Mouse (Mus musculus) kidney, adult 18-20 months (tissue): ENCODE results near the gene Usp29.
"Not testable (repeated sequence)": the region's sequence is repeated elsewhere in the genome, so short reads cannot be mapped to it uniquely, and the experiment has no call there.

Experiments used
- DNase-seq: peaks from one replicate; pipeline ENCODE4 v3.0.0; 2021

Gene Usp29

DNA sequence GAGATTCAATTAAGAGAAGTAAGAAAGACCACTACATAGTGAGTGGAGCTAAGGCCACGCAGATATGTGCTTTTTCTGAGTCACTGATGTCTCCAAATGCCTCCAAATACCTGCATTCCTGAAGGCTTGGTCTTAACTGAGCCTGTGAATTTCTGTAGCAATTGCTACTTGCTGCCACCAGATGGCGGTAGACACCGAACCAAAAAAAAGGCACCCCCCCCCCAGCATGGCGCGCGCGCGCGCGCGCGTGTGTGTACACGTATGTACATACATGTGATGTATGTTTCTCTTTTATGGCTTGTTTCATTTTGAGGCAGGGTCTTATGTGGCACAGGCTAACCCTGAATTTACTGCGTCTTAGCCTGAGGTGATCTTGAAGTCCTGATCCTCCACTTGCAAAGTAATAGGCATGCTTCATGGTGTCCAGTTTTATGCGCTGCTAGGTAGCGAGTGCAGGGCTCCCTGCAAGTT, 210.4 kb downstream of the Usp29 start:
- DNase-seq: no peak

GRCm38 (mm10) chr7:6948061-6948460, 217.7 kb downstream of the Usp29 start:
- not testable (repeated sequence) for DNase-seq

DNA sequence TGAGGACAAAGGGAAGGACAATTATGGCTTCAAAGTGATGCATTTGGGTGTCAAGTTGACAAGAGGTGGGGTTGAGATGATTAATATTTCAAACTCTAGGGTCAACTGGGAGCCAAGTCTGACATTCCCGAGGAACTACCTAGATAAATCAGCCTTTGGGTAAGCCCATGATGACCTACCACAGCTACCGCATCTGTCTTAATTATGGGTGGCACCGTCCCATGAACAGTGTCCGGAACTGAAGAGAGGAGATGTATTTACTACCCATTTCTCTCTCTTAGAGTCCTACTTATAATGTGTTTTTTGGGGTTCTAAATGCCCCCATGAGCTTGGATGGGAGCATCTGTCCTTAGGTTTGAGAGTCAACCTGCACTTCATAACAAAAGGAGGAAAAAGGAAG, 226.2 kb downstream of the Usp29 start:
- DNase-seq: no peak

DNA sequence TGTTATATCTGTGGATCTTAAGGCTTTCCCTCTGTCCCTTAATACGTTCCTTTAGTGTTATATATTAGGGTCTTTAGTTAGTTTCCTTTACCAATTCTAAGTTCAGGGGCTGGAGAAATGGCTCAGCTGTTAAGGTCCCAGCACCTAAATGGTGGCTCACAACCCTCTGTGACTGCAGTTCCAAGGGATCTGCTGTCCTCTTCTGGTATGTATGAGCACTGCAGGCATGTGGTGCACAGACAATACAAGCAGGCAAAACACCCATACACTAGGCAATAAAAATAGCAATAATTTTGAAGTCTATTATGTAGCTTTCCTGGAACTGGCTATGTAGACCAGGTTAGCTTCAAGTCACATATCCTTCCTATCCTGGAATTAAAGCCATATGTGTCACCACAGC, 228.2 kb downstream of the Usp29 start:
- no peak for DNase-seq

- no peak for DNase-seq
Measured at GRCm38 (mm10) chr7:6973566-6973965, 243.2 kb downstream of the Usp29 start.

DNA sequence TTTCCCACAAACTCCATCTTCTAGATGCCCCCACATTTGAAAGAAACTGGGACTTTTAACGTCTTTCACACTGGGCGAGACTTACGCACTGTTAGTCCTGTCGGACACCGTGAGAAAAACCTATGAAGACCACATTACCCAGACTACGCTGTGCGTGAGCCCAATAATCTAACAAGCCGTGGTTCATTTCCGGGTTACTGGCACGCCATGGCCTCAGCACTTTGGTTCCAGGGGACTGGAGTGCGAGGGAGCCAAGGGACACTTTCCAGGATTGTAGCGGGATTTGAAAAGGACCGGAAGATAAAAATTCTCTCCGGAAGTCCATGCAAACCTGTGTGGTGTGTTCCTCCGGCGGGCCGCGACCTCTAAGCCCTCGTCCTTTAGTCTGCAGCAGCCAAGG, 246.5 kb downstream of the Usp29 start:
- no peak for DNase-seq

- not testable (repeated sequence) for DNase-seq
Measured at GRCm38 (mm10) chr7:6995251-6995650, 264.9 kb downstream of the Usp29 start, which contains the start of gene Aurkc. Gene Aurkc, plus strand, starts transcription at chr7:6995300.

- not testable (repeated sequence) for DNase-seq
Measured at GRCm38 (mm10) chr7:6998914-6999313, 268.5 kb downstream of the Usp29 start.

DNA sequence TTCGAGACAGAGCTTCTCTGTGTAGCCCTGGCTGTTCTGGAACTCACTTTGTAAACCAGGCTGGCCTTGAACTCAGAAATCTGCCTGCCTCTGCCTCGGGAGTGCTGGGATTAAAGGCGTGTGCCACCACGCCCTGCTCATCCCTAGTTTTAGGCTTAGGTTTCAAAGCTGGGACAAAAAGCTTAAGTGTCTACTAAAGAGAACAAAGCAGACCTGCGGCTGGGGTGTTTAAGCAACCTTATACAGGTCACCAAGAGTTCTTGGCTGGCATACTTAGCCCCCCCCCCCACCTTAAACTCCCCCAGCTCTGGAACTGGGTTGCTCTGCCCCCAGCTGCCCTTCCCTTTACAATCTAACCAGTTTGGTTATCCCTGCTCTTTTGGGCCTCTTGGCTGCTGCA, 275.1 kb downstream of the Usp29 start:
- not testable (repeated sequence) for DNase-seq
